Mouse (Mus musculus) Muller cell, postnatal 12 days (primary cell): ENCODE measurements around the gene Cfap43.
"Not testable (repeated sequence)": the region's sequence is repeated elsewhere in the genome, so short reads cannot be mapped to it uniquely, and the experiment has no call there.

ENCODE experiments used
- DNase-seq: peaks from one replicate; pipeline ENCODE4 v3.0.0-alpha.2; 2015; ENCODE audit errors: inconsistent ontology term

Gene Cfap43

DNA sequence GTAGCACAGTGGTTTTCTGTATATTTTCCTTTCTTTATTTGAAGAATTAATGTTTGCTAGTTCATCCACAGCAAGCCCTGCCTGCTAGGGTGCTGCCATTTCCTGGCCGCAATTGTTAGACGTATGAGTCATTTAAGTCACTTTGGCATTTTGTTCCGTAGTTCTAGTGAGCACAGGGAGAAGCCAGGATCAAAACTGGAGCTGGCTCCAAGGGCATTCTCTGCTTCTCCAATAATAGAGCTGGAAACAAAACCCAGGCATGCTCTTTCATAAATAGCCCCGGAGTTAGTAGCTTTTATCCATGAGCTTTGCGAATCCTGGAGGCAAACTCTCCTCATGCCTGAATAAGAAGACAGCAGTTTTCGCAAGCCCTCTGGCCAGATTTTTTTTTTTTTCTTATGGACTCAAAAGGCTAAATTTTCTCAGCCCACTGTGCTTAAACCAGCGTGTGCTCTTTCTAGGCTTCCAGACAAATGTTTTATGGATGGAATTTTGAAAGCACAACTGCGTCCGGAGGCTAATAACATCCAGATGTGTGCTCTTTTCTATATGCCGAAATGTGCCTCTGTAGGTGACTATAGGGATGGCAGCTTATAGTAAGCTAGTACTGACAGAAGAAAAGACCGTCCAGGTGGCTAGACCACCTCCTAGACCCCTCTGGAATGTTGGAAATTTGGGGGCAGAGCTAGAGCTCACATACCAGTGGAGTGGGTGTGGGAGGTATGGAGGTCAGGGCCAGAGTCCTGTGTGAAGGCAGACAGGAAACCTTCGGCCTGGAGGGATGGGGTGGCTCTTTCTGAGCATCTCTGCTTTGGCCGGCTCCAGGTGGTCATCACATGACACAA lies 64.9 kb downstream of the Cfap43 start:
- peak; percentile 62 for DNase-seq

DNA sequence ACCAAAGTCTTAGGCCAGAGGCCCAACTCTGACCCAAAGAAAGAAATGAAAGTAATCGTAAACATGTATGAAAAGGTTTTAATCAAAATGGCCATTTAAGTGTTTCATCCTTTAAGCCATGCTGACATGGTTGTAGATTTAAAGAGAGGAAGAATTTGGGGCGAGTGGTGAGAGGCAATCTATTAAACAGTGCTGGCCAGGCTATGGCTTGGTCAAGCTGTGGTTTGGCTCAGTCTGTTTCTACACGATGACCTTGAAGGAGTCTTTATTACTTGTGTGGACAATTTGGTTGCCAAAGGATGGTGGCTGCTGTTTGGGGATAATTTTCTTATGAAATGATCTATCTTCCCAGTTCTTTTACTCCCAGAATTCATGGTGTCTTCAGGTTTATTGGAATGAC lies 66.0 kb downstream of the Cfap43 start:
- no peak for DNase-seq

DNA sequence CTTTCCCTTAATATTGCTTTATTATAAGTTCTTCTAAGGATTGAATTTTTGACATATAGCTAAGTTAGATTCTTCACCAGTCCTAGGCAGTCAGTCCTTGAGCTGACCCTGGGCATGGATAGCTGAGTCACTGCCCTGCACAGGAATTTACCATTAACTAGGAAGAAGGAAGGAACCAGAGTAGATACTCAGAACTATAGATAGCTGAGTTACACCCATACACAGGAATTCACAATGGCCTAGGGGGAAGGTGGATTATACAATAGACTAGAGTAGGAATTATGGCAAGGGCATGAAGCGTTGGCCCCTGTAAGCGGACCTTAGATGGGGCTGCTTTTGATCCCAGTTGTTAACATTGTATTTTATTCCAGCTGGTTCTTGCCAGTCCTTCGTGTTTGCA lies 67.0 kb downstream of the Cfap43 start:
- DNase-seq: not testable (repeated sequence)

DNA sequence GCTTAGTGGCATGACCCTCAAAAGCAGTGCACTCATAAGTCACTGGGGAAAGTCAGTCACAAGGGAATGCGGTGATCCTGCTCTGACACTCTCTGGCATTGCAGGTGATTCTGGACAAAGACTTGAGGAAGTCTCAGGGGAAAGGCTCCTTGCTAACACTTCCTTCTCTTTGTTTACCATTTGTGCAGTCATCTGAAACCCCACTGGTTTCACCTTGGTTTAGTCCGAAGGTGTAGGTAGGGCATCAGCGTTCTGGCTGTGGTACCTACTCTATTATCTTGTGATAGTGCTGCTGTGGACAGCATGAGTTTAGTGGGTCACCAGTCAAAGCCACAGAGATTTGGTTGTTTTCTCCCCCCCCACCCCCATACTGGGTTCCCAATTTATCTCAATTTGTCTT lies 69.4 kb downstream of the Cfap43 start:
- no peak for DNase-seq

DNA sequence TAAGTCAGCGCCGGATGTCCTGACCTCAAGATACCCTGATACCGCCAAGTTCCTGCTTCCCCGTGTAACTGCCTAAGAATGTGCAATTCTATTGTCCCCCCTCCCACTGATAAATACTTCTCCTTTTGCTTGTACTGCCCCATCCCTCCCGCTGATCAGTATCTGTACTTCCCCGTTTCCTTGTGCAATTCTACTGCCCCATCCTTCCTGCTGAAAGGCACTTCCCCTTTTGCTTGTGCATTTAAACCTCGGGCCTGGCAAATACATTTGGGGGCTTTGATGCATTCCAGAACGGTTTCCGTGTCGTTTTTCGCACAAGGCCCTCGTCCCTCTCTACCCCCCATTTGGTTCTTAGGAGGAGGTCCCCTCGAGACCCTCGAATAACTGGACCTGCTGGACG lies 77.9 kb downstream of the Cfap43 start:
- DNase-seq: not testable (repeated sequence)

DNA sequence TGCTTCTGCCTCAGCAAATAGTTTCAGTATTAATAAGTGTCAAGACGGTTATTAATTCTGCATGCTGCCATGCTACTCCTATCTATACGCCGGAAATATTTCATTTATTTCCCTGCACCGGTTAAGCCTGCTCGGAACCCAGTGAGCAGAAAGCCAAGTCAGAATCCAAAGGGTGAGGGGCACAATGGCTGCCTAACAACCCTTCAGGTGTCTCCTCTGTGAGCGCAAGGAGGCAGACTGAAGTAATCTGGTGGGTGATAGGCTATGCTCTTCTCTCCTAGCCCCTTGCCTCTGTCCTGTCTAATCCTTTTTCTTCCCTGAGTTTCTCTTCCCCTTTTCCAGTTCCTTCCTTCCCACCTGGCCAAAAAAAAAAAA lies 81.6 kb downstream of the Cfap43 start:
- no peak for DNase-seq

DNA sequence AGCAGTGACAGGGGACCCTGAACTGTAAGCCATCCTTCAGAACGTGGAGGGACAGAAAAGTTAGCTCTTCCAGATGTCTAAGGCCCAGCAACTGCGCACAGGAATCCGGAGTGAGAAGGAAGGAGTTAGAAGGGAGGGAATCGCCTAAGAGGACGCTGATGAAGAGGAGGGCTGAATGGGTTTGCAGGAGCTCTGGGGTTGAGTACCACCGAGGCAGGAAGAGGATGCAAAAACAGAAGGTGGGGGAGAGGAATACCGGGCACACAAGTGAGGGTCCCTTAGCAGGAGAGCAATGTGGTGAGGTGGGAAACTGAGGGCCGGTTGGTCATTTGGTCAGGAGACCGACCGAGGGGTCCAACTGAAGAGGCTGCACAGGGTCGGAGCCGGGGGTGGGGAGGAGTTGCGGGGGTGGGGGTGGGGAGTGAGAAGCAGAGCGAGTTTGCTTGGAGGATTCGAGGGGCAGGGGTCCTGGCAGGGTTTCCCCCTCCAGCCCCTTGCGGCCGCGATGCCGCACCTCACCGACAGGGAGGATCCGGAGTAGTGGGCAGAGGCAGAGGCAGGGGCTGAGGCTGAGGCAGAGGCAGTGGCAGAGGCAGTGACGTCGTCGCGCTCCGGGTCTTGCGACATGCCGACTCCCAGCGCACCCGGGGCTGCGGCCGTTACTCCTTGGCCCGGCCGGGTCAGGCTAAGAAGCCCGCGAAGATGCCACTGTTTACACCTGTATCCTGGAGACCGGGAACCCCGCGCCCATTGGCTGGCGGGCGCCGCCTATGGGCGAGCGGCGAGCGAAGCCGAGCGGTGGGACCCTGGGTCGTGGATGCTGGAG lies 82.2 kb downstream of the Cfap43 start:
- DNase-seq: peak; percentile 87

DNA sequence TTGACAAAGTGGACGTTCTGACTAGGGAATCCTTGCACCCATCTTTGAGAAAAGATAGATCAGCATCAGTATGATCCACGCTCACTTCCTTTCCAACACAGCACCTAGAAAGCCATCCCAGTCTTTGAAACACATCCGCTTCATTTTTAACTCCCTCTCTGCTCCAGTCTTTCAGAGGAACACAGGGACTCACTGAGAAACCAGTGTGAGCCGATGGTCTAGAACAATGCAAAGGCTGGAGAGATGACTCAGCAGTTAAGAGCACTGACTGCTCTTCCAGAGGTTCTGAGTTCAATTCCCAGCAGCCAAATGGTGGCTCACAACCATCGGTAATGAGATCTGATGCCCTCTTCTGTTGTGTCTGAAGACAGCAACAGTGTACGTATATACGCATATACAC lies 83.3 kb downstream of the Cfap43 start:
- DNase-seq: no peak

DNA sequence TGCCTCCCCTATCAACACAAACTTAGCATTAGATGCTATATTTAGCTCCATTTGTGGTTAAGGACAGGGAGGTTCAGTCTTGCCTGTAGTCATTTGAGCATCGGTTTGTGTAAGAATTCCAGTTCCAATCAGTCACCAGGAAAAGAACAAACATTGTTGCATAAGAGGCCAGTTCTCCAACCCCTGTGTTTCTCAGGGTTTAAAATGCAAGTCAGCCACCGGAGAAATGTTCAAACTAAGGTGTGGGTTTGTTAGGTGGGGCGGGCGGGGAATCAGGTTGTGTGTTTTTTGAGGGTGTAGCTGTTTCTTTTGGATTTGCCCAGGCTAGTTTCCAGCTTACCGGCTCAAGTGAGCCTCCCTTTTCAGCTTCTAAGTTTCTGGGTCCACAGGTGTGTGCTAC lies 84.5 kb downstream of the Cfap43 start:
- no peak for DNase-seq

DNA sequence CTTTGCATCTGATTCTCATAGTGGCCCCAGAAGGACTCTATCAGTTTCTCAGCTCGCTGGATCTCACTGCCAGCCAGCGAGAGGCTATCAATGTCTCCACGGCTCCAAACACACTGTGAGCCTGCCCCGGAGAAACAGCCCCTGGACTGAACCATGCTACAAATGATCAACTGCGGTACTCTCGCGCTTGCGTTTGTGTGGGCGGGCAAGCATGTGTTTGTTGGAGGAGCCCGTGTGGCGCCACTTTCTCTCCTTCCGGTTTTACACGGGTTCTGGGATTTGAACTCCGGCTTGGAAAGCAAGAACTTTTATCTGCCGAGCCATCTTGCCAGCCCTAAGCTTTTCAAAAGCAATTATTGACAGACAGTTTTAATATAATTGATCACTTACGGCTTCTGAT lies 86.8 kb downstream of the Cfap43 start:
- DNase-seq: no peak

DNA sequence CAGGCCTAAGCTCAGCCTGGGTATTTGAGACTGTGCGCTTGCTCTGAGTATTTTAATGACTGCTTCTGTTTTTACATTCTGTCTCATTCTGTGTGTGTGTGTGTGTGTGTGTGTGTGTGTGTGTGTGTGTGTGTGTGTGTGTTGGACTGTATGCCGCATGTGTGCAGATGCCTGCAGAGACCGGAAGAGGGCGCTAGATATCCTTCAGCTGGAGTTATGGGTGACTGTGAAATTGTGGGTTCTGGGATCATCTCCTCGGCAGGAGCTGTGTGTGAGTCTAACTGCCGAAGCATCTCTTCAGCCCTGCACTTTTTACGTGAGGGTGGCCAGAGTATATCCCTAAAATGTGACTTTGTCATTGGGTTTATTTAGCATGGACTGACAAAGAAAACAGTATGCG lies 88.0 kb downstream of the Cfap43 start:
- DNase-seq: no peak

DNA sequence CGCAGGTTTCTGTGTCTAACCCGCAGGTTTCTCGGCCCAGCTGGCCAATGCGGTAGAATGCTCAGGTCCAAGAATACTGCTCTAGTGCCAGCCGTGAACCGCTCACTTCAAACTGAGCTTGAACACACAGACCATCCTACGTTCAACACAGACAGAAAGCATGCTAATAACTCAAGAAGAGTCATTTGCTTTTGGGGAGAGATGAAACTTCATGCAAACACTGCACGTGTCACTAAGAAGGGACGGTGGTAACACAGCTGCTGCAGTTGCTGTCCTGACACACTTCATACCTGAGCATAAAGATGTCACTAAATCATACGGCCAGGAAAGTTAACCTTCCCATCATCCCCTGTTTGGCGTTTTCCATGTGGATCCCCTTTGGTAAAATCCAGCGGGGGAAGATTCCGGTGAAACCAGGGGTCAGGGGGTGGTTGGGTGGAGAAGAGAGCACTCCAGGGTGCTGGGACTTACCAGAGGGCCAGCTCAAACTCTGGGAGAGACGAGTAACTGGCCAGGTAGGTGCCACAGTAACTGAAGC lies 89.1 kb downstream of the Cfap43 start:
- DNase-seq: no peak

DNA sequence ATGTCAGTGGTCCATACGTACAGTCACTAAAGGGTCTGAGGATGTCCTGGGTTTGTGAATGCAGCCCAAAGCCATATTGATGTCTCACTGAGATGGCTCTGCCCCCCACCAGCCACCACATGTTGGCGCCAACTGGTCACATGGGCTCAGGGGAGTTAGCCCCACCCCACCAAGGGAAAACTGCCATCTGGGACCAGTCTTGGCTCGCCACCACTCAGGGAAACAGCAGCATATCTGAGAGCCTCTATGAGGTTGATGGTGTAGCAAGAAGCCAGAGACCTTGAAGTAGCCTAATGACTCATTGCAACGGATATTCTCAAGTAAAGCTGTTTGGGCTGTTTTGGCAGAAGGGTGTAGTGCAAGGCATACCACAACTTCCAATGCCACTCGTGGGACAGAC lies 95.1 kb downstream of the Cfap43 start:
- DNase-seq: no peak

DNA sequence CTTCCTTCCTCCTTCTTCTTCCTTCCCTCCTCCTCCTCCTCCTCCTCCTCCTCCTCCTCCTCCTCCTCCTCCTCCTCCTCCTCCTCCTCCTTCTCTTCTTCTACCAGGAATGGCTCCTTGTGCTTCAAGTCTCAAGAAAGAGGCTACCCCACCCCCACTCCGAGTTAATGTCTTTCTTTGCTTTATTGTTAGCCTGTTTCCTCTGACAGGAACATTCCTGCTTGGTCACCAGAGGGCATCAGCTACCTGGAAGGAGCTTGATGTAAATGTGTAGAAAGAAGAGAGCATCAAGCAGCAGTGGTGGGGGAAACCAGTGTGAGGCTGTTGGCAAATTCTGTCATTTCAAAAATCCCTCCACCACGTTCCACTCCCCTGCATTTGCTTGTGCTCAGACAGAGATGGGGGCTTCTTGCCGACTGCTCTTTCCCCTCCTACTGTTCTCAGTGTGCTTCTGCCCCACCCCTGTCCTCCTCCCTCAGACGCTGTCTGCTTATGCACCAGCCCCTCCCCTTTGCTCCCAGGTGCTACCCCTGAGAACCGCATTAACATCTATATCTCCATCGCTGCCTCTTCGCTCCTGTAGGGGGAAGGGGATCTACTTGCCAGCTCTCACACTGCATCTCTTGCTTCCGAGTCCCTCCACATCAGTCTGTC lies 96.8 kb downstream of the Cfap43 start:
- peak; percentile 7 for DNase-seq

DNA sequence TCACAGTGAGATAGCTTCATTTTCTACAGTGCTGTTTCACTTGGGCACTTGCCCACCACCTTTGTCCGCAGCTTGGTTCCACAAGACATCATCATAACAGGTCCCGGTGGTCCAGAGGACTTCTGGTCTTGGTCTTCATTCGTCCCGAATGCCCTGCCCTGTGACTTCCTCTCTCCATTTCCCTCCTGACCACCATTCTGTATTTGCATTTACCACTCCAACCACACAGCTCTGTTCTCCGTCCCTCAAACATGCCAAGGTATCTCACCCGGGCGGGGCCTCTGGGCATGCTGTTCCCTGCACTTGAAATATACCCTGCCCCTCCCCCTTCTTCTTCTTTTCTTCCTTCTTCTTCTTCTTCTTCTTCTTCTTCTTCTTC lies 97.6 kb downstream of the Cfap43 start:
- no peak for DNase-seq

DNA sequence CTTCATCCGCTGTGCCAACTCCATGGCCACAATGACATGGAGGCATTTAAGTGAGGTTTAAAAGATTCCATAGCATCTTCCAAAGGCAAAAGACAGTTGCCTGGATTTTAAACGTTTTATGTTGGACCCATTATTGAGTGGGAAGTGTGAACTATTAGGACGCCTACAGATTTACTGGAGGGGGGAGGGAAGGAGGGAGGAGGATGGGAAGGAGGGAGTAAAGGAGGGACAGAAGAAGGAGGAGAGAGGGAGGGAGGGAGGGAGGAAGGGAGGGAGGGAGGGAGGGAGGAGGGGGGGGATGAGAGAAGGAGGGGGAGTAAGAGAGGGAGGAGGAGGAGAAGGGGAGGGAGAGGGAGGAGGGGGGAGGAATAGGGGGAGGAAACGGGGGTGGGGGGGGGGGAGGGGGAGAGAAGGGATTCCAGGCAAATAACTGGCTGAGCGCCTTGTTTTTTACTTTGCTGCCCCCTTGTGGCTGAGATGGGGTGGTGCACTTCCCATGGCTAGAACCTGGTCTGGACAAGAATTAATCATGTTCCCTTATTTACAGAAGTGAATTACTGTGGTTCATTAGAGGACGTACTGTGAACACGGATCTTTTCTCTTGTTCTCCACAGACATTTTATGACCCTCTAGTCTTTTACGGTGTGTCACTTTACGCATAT lies 98.1 kb downstream of the Cfap43 start:
- peak; percentile 65 for DNase-seq

DNA sequence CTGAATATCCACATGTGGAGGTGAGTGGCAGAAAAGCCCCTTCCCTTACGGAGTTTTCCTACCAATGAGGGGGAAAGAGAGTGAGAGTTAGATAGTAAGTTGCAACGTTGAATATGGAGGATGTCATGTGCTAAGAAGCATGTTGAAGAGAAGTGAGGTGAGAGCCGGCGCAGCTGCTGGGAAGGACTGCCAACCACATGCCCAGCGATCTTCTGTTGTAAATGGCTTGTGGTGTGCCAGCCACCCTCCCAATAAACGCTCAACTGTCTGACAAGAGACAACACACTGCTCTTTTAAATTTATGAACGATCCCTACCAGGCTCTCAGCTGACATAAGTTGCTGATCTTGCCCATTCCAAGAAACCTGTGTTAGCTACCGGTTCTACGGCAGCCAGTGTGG lies 101.4 kb downstream of the Cfap43 start:
- DNase-seq: no peak

DNA sequence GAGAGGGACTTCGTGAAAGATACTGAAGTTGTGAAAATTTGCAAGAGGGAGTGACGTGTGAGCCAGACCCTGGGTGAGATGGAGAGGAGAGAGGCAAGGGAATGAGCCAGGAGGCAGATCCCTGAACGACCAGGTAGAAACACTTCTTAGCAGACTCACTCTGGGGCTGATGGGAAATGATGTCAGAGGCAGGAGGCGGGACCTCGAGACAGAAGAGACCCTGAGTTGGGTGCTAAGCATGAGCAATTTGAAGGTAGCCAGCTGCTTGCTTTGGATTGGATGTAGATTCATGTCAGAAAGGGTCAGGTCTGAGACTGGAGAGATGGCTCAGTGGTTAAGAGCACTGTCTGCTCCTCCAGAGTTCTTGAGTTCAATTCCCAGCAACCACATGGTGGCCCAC lies 104.4 kb downstream of the Cfap43 start:
- no peak for DNase-seq

DNA sequence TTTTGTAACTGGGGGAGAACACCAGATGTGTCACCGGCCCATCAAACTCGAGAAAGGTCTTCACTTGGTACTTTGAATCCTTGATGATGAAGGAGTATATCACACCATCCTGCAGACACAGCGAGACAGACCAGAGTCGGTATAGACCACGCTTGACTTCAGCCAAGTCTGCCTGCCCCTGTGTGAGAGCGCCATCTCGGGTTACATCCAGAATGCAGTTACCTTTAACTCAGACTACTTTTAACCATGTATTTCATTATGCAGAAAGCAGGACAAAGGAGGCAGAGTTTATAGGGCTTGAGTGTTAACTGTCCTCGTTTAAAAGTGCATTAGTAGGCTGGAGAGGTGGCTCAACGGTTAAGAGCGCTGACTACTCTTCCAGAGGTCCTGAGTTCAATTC lies 107.0 kb downstream of the Cfap43 start:
- no peak for DNase-seq

DNA sequence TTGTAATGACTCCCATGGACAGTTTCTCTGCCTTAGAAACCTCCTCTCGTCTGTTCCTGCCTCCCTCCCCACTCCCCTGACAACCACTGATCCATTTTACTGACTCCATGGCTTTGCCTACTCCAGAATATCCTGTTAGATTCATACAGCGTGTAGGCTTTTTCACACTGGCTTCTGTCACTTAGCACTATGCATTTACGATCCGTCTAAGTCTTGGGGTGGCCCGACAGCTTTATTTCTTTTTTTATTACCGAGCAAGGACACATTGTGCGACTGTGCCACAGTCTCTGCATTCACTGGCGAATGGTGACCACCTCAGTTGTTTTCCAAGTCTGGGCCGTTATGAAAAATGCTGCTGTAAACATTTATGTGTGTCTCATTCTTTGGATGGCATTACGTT lies 120.5 kb downstream of the Cfap43 start:
- DNase-seq: no peak

DNA sequence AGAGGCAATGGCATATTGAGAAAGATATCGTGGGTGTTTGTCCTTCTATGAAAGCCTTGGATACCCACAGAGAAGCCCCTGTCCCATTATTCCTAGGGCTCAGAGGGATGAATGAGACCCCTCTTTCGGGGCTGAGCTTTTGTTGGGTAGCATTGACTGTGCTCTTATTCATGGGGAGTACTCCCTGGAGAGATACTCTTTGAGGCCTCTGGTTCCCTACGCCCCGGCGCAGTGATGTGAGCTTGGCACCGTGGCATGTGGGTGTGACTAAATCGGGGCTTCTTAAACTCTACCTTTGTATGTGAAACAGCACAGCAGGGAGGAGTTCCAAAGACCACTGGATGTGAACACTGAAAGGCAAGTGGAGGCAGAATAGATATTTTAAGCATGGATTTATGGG lies 122.4 kb downstream of the Cfap43 start:
- no peak for DNase-seq
